Comparison of ENCODE assay signal across 28 mouse cellular contexts in the genomic region with DNA sequence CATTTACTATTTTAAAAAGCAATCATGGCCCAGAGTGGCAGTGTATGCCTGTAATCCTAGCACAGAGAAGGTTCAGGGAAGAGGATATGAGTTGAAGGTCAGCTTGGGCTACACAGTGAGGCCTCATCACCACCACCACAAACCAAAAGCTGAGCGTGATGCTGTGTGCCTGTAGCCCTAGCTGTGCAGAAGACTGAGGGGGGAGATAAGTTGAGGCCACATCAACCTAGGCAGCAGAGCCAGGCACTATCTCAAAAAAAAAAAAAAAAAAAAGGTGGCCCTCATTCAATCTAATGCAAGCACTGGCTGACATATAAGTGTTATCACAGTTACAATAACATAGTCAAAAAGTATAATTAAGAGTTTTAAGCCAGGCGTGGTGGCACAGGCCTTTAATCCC. TPM values are rescaled to one million over a fixed set of nuclear protein-coding genes. Genes with fewer than 3 reads are reported as not detected.
A peak's percentile ranks its signal among the peaks of the same experiment; 100 is the strongest.
DNase-seq lines count a peak whose midpoint lies in the region; ATAC-seq and TF ChIP-seq lines count a peak whose summit lies in the region.
"Had no signal": no experiment of that assay in that cellular context is flagged by ENCODE, and none has a peak within 500 bp of the region (broad histone marks: within the 10 kb centered on the region; RNA-seq: fewer than 3 reads in every experiment).

No protein-coding gene starts in this region.

- H3K4me2 ChIP-seq in liver, postnatal 0 days (ENCODE audit: low read depth, low read length) = no peak overlapping the region
- H3K4me2 ChIP-seq in liver, embryonic 11.5 days = no peak overlapping the region
- H3K4me2 ChIP-seq in liver, embryonic 13.5 days = no peak overlapping the region
- no peak overlapping the region for H3K4me2 ChIP-seq in liver, embryonic 16.5 days (ENCODE audit: low read depth, low read length)
- H3K4me2 ChIP-seq: embryonic facial prominence, embryonic 13.5 days; forebrain, embryonic 12.5 days; forebrain, embryonic 15.5 days; heart, embryonic 13.5 days; hindbrain, embryonic 13.5 days had no signal

- TF ChIP-seq EP300 in liver, postnatal 0 days (IDR thresholded peaks at IDR 0.05; ENCODE audit: low read depth) = no peak

- peak; percentile 23 for DNase-seq in liver
- DNase-seq in liver, postnatal 0 days = no peak
- no peak for DNase-seq in liver, embryonic 11.5 days (ENCODE audit: low spot score)
- no peak for DNase-seq in liver, embryonic 13.5 days
- no peak for DNase-seq in layer of hippocampus, postnatal 10 days (ENCODE audit: low spot score in 2 of 2)
- no peak for DNase-seq in embryo, embryonic 10 days (ENCODE audit: low spot score)
- no peak for DNase-seq in urinary bladder, postnatal 14 days (ENCODE audit: low spot score)
- DNase-seq: adrenal gland, postnatal 10 days; cerebellum, adult 11 months; cerebellum, adult 2 months; cerebellum, adult 9-11 months; cerebellum, postnatal 25 days; embryo, embryonic 11 days; gastrocnemius, postnatal 25 days; heart, adult 18-20 months had no signal

- H3K27ac ChIP-seq in liver, postnatal 0 days (ENCODE audit: low read depth) = no peak overlapping the region
- H3K27ac ChIP-seq in liver, embryonic 11.5 days (ENCODE audit: low read depth, low read length) = 0 out of 2 replicates have a peak overlapping the region, but pooled peaks have one; percentile 9
- peak overlapping the region; percentile 45; the same call in 1 of the 2 replicates for H3K27ac ChIP-seq in liver, embryonic 13.5 days
- peak overlapping the region; percentile 25; the same call in 1 of the 2 replicates for H3K27ac ChIP-seq in liver, embryonic 16.5 days (ENCODE audit: low read length)
- H3K27ac ChIP-seq: embryonic facial prominence, embryonic 10.5 days; embryonic facial prominence, embryonic 13.5 days; forebrain, embryonic 15.5 days; heart, embryonic 10.5 days; heart, embryonic 13.5 days; hindbrain, embryonic 13.5 days had no signal

- H3K27me3 ChIP-seq in liver, postnatal 0 days (ENCODE audit: insufficient read depth, low read length) = no peaks in the 10 kb centered on the region
- H3K27me3 ChIP-seq in liver, embryonic 11.5 days (replicated peaks; ENCODE audit: control insufficient read depth, insufficient read depth, low read length) = no peaks in the 10 kb centered on the region
- H3K27me3 ChIP-seq in liver, embryonic 13.5 days = no peaks in the 10 kb centered on the region
- no peaks in the 10 kb centered on the region for H3K27me3 ChIP-seq in liver, embryonic 16.5 days (ENCODE audit: control insufficient read depth, insufficient read depth, low read depth, low read length)
- H3K27me3 ChIP-seq: CH12.LX; embryonic facial prominence, embryonic 13.5 days; forebrain, embryonic 12.5 days; forebrain, embryonic 15.5 days; heart, embryonic 13.5 days; hindbrain, embryonic 13.5 days; Patski had no signal

- H3K9me3 ChIP-seq in liver, postnatal 0 days (ENCODE audit: low read length) = no peaks in the 10 kb centered on the region
- H3K9me3 ChIP-seq in liver, embryonic 11.5 days (ENCODE audit: control insufficient read depth, low read length) = no peaks in the 10 kb centered on the region
- no peaks in the 10 kb centered on the region for H3K9me3 ChIP-seq in liver, embryonic 13.5 days (replicated peaks)
- no peaks in the 10 kb centered on the region for H3K9me3 ChIP-seq in liver, embryonic 16.5 days (replicated peaks; ENCODE audit: control insufficient read depth, low read length)
- H3K9me3 ChIP-seq: embryonic facial prominence, embryonic 10.5 days; embryonic facial prominence, embryonic 13.5 days; forebrain, embryonic 12.5 days; forebrain, embryonic 15.5 days; G1E; heart, embryonic 10.5 days; heart, embryonic 13.5 days; hindbrain, embryonic 13.5 days had no signal

- no peak overlapping the region for H3K4me3 ChIP-seq in liver, postnatal 0 days (ENCODE audit: low read depth, low read length)
- no peak overlapping the region for H3K4me3 ChIP-seq in liver, embryonic 11.5 days (ENCODE audit: low read depth, low read length)
- H3K4me3 ChIP-seq in liver, embryonic 13.5 days (replicated peaks) = no peak overlapping the region
- no peak overlapping the region for H3K4me3 ChIP-seq in liver, embryonic 16.5 days (ENCODE audit: low read depth, low read length)
- H3K4me3 ChIP-seq: embryonic facial prominence, embryonic 10.5 days; embryonic facial prominence, embryonic 13.5 days; erythroblast, embryonic 14.5 days; forebrain, embryonic 12.5 days; forebrain, embryonic 15.5 days; heart, embryonic 10.5 days; heart, embryonic 13.5 days; hindbrain, embryonic 13.5 days had no signal

- H3K4me1 ChIP-seq in liver, postnatal 0 days (ENCODE audit: insufficient read depth) = no peaks in the 10 kb centered on the region
- peaks cover 14% of the 10 kb centered on the region for H3K4me1 ChIP-seq in liver, embryonic 11.5 days (replicated peaks; ENCODE audit: control insufficient read depth, insufficient read depth, low read length)
- H3K4me1 ChIP-seq in liver, embryonic 13.5 days (replicated peaks) = peaks cover 55% of the 10 kb centered on the region
- peaks cover 21% of the 10 kb centered on the region for H3K4me1 ChIP-seq in liver, embryonic 16.5 days (ENCODE audit: control insufficient read depth, low read depth, low read length)
- H3K4me1 ChIP-seq: embryonic facial prominence, embryonic 10.5 days; embryonic facial prominence, embryonic 13.5 days; forebrain, embryonic 15.5 days; heart, embryonic 10.5 days; heart, embryonic 13.5 days; hindbrain, embryonic 13.5 days had no signal

- WGBS in liver, postnatal 0 days (ENCODE audit: insufficient replicate concordance) = 68% methylated on average over 2 of the region's 2 CpGs
- WGBS in liver, embryonic 11.5 days = 59% methylated on average over 2 of the region's 2 CpGs
- WGBS in liver, embryonic 13.5 days (ENCODE audit: insufficient replicate concordance) = 26% methylated on average over 2 of the region's 2 CpGs
- WGBS in liver, embryonic 16.5 days (ENCODE audit: insufficient replicate concordance) = 27% methylated on average over 2 of the region's 2 CpGs

- no peak for TF ChIP-seq CTCF in liver, postnatal 0 days (IDR thresholded peaks at IDR 0.05; ENCODE audit: low read depth)

- H3K36me3 ChIP-seq in liver, postnatal 0 days (replicated peaks; ENCODE audit: insufficient read depth, low read length) = peaks cover 67% of the 10 kb centered on the region
- H3K36me3 ChIP-seq in liver, embryonic 11.5 days (ENCODE audit: control insufficient read depth, insufficient read depth, low read length) = peaks cover 4% of the 10 kb centered on the region; the same call in 1 of the 2 replicates
- H3K36me3 ChIP-seq in liver, embryonic 13.5 days = peaks cover 38% of the 10 kb centered on the region
- H3K36me3 ChIP-seq in liver, embryonic 16.5 days (ENCODE audit: control insufficient read depth, insufficient read depth) = peaks cover 7% of the 10 kb centered on the region; the same call in 1 of the 2 replicates

- no peak overlapping the region for H3K9ac ChIP-seq in liver, postnatal 0 days (replicated peaks)
- no peak overlapping the region for H3K9ac ChIP-seq in liver, embryonic 11.5 days (ENCODE audit: low read depth, low read length)
- H3K9ac ChIP-seq in liver, embryonic 13.5 days = no peak overlapping the region
- H3K9ac ChIP-seq in liver, embryonic 16.5 days (ENCODE audit: low read depth, low read length) = no peak overlapping the region
- H3K9ac ChIP-seq: embryonic facial prominence, embryonic 13.5 days; forebrain, embryonic 12.5 days; forebrain, embryonic 15.5 days; heart, embryonic 13.5 days; hindbrain, embryonic 13.5 days had no signal

- ATAC-seq in liver, postnatal 0 days = no peak
- ATAC-seq in liver, embryonic 11.5 days (replicated peaks; ENCODE audit: low FRiP score) = peak; percentile 70
- ATAC-seq in liver, embryonic 13.5 days (ENCODE audit: low read depth) = peak; percentile 76
- ATAC-seq in liver, embryonic 16.5 days (ENCODE audit: low read depth) = peak; percentile 66
- ATAC-seq: forebrain, embryonic 15.5 days; hindbrain, embryonic 16.5 days; Patski had no signal

RNA-seq across cellular contexts. Expression of a gene that starts 30.4 kb away (rescaled TPM):
- polyA plus RNA-seq in liver, postnatal 0 days (2015; fragmentation: Nextera tagmentation; extraction: Ambion mirVana) = 4.1 and 5.4 TPM in 2 replicates
- 13.1 and 16.6 TPM in 2 replicates for polyA plus RNA-seq in liver, embryonic 11.5 days (2014; fragmentation: Nextera tagmentation; extraction: Ambion mirVana)
- 4.1 and 5.5 TPM in 2 replicates for polyA plus RNA-seq in liver, embryonic 13.5 days (2015; fragmentation: Nextera tagmentation; extraction: Ambion mirVana)
- polyA plus RNA-seq in liver, embryonic 16.5 days (2015; fragmentation: Nextera tagmentation; extraction: Ambion mirVana) = 3.7 and 4.3 TPM in 2 replicates
- 10 to 100 TPM; 21.4 to 25.9 TPM for total RNA-seq in layer of hippocampus, postnatal 10 days (2021)
